Mouse (Mus musculus) MEL (cell line): Measurements from ENCODE around the gene Ly6g6d.

ENCODE experiments used
- CHD1 ChIP-seq: IDR thresholded peaks from 2 replicates; pipeline ENCODE4 v1.6.1; 2012; ENCODE audit warnings: low read depth, mild to moderate bottlenecking, inconsistent platforms, low read length, improper control_type of control experiment
- CHD2 ChIP-seq: IDR thresholded peaks from 2 replicates; pipeline ENCODE4 v1.6.1; 2011; ENCODE audit warnings: low read length, improper control_type of control experiment
- CTCF ChIP-seq, 3 experiments: IDR thresholded peaks in 2 of 3; conservative IDR thresholded peaks in 1 of 3; 2 replicates each; pipeline ENCODE4 v1.5.1; 2011 to 2012; ENCODE audit warnings: low read length in 3 of 3, low read depth in 2 of 3, mild to moderate bottlenecking in 2 of 3, improper control_type of control experiment in 1 of 3, inconsistent platforms in 1 of 3, mixed read lengths in 1 of 3, moderate library complexity in 1 of 3; ENCODE audit not compliant: control insufficient read depth in 1 of 3, insufficient read depth in 1 of 3, poor library complexity in 1 of 3, severe bottlenecking in 1 of 3
- GABPA ChIP-seq: IDR thresholded peaks from 2 replicates; pipeline ENCODE4 v1.6.1; 2012; ENCODE audit warnings: low read depth, mild to moderate bottlenecking, inconsistent platforms, low read length, improper control_type of control experiment, moderate library complexity
- GATA1 ChIP-seq: IDR thresholded peaks from 2 replicates; pipeline ENCODE4 v1.6.1; 2011; ENCODE audit warnings: low read depth, low read length, improper control_type of control experiment
- MXI1 ChIP-seq: IDR thresholded peaks from 2 replicates; pipeline ENCODE4 v1.6.1; 2011; ENCODE audit warnings: mild to moderate bottlenecking, low read depth, low read length, improper control_type of control experiment
- MYB ChIP-seq: IDR thresholded peaks from 2 replicates; pipeline ENCODE4 v1.6.1; 2011; ENCODE audit warnings: mild to moderate bottlenecking, low read depth, low read length, improper control_type of control experiment
- NELFE ChIP-seq: IDR thresholded peaks from 2 replicates; pipeline ENCODE4 v1.6.1; 2011; ENCODE audit warnings: low read depth, low read length, improper control_type of control experiment
- POLR2A ChIP-seq, 2 experiments: IDR thresholded peaks; 2 replicates each; pipeline ENCODE4 v1.6.1; 2011 to 2012; ENCODE audit warnings: low read length in 2 of 2, mild to moderate bottlenecking in 2 of 2, control low read depth in 1 of 2, improper control_type of control experiment in 1 of 2, low read depth in 1 of 2, moderate library complexity in 1 of 2; ENCODE audit not compliant: control insufficient read depth in 1 of 2, insufficient read depth in 1 of 2, poor library complexity in 1 of 2
- POLR2AphosphoS2 ChIP-seq: IDR thresholded peaks from 2 replicates; pipeline ENCODE4 v1.6.1; 2011; ENCODE audit warnings: low read length, improper control_type of control experiment
- TAL1 ChIP-seq: IDR thresholded peaks from 2 replicates; pipeline ENCODE4 v1.6.1; 2012; ENCODE audit warnings: mild to moderate bottlenecking, inconsistent platforms, low read length, moderate library complexity, mixed read lengths
- TCF12 ChIP-seq: IDR thresholded peaks from 2 replicates; pipeline ENCODE4 v1.6.1; 2014; ENCODE audit warnings: low read depth, mild to moderate bottlenecking, inconsistent platforms, low read length, improper control_type of control experiment, moderate library complexity
- ZC3H11A ChIP-seq: IDR thresholded peaks from 2 replicates; pipeline ENCODE4 v1.6.1; 2012; ENCODE audit warnings: low read depth, mild to moderate bottlenecking, inconsistent platforms, low read length, improper control_type of control experiment

DNA sequence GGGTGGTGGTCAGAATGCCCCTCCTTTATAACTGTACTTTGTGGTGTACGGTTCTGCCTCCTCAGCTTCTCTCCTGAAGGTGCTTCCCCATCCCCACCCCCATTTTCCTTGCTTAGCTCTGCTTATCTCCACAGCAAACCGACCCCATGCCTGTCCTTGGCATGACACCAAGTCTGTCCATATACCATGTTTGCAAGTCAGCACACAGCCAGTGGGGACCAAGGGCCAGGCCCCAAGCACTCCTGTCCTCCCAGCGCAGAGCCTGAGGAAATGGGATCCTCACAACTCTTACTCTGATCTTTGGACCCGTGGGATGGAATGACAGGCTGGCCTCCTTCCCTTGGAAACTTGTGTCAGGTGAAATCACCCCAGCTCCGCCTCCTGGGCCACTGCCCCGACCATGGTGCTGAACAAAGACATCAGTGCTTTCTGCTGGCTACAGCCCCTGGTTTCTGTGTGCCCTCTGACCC, 25.4 kb upstream of the Ly6g6d start:
- TF ChIP-seq POLR2A (IDR thresholded peaks at IDR 0.05; ENCODE audit: control insufficient read depth in 1 of 2, insufficient read depth in 1 of 2, low read depth in 1 of 2, low read length in 2 of 2, poor library complexity in 1 of 2) (no peak; a peak in 1 of 4 replicates), GATA1 (peak; percentile 88), MXI1 (peak; percentile 83), CTCF (IDR thresholded peaks at IDR 0.05 in 2 of 3, conservative IDR thresholded peaks at IDR 0.05 in 1 of 3; ENCODE audit: control insufficient read depth in 1 of 3, insufficient read depth in 1 of 3, low read depth in 2 of 3, low read length in 3 of 3, poor library complexity in 1 of 3, severe bottlenecking in 1 of 3) (no peak), CHD1 (no peak; the same call in 1 of the 2 replicates), POLR2AphosphoS2 (no peak; the same call in 1 of the 2 replicates), TCF12 (peak; percentile 86), MYB (peak; percentile 86), TAL1 (peak; percentile 71), NELFE (no peak; the same call in 1 of the 2 replicates), CHD2 (peak; percentile 82), GABPA (no peak), ZC3H11A (no peak)
